Mouse (Mus musculus) cerebellum, postnatal 4 days (tissue): ENCODE measurements around the gene Prm3.
"Not testable (repeated sequence)": the region's sequence is repeated elsewhere in the genome, so short reads cannot be mapped to it uniquely, and the experiment has no call there.

Source experiments
- DNase-seq, 2 experiments: peaks; one replicate each; pipeline ENCODE4 v3.0.0; 2022; ENCODE audit warnings: low spot score in 2 of 2, mixed read lengths in 1 of 2

The Prm3 gene

DNA sequence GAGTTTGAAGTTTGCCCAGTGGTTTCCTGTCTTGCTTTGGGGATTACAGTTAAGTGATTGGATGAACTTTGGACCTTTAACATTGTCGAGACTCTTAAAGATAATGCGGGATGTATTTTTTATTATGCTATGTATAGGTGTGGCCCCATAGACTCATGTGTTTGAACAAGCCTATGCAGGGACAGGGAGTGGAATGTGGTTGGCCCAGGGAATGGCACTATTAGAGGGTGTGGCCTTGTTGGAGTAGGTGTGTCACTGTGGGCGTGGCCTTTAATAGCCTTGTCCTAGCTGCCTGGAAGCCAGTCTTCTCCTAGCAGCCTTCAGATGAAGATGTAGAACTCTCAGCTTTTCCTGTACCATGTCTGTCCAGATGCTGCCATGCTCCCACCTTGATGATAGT is 11.7 kb upstream of the Prm3 start:
- not testable (repeated sequence) for DNase-seq

DNA sequence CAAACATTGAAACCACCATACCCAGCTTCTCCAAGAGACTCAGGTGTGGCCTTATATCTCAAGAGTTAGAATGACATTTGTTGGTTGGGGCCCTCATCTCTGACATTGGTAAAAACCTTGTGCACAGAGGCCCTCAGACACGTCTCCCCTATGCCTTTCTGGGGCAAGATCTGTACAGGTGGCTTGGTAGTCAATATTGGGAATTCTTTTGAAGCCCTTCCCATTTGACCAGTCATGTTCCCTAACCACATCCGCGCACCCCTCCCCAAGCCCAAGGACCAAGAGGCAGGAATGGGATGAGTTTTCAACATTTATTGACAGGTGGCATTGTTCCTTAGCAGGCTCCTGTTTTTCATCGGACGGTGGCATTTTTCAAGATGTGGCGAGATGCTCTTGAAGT is 5.3 kb upstream of the Prm3 start, which contains the start of gene Prm2:
TSS of gene Prm2 (minus strand) at position 101 of the 400 bp plus-strand sequence.
- DNase-seq: no peak

DNA sequence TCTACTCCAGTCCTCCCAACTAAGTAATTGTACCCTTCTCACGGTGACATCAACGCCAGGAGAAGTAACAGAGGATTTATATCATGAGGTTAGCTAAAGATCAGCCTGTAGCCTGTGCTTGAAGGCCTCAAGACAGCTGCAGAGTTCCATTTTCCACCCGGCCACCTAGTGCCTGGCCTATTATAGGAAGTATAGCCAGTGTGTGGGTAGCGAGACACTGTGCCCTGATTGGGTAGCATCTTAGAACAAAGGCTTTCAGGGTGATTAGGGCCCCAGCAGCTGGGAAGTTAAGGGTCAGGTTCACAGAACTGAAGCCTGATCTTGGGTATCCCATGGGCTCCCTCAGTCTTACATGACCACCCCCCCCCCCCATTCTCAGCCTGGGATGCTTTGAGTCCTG is 1.8 kb downstream of the Prm3 start:
- no peak for DNase-seq

DNA sequence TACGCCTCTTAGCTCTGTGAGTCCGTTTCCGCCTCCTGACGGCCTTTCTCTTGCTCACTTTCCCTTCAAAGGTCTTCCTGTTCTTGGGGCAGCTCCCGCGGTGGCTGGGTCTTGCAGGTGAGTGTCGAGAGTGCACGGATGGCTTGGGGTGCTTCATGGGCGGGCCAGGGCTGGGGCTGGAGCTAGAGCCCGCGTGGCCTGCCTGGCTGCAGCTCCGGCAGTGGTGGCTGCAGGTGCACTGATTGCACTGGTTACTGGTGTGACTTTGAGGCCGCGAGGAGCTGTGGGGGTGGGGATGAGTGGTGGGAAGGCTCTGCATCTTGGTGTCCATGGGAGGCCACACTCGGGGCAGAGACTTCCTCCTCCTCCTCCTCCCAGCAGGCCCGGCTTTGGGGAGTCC is 2.4 kb downstream of the Prm3 start, which contains the start of gene Tnp2:
TSS of gene Tnp2 (minus strand) at position 390 of the 400 bp plus-strand sequence.
- no peak for DNase-seq

DNA sequence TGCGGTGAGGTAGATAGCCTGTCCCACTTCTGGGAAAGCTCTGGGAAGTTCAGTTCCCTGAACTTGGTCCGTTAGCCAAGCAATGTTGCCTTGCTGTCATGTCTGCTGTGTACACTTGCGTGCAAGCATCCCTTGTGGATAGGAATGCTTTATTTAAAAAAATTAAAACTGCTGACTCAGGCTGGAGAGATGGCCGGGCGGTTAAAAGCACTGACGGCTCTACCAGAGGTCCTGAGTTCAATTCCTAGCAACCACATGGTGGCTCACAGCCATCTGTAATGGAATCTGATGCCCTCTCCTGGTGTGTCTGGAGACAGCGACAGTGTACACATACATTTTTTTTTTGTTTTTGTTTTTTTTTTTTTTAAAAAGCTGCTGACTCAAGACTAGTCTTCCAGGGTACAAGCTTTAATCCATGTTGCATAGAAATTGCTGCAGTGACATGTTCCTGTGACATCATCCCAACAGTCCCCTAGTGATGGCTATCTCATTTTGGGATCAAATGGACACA is 3.1 kb downstream of the Prm3 start:
- DNase-seq: no peak

DNA sequence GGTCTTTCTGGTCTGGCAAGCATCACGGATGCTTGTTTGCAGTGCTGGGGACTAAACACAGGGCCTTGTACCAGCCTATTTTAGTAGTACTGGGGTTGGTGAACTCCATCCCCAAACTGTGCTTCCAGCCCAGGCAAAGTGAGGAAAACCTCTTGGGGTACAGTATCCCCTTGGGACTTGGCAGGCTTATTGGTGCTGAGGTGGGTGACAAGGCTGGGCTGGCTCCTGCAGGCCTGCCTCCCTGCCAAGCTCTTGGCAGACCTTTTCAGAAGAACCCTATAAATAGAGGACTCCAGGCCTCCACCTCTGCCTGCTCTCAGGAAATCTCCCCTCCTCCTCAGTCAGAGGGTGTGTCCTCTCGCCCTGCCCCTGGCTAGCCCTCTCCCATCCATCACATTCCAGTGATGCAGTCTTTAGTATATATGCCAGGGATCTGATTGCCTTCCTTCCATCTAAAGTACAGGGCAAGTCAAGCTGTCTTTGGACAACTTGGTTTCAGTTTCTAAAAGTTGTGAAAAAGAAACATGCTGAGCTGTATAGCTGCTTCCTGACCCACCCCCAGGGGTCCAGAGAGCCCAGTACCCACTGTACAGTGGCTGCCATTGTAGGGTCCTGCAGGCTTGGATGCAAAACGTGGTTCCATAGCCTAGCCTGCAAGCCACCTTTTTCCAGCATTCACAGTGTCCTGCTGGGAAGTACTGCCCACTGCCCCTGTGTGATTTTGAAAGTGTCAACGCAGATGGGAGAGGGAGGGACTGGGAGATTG is 3.7 kb downstream of the Prm3 start:
- no peak for DNase-seq

DNA sequence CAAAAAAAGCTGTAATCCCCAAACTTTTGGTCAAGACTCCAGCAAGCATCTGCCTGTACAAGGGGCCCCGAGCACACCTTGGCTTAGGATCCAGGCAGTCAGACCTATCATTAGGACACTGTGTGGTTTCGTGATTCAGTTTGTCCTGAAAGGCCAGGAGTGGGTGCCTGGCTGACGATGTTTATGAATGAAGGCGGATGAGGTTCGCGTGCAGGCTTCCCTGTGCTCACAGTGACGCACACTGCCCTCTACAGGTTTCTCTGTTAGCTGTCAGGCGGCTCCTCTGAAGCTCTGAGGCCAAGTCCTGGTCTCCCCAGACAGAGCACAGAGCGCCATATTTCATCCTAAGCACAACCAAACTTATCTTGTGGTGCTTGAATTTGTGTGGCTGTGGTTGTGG is 4.4 kb downstream of the Prm3 start:
- DNase-seq: peak; percentile 60 to 78

DNA sequence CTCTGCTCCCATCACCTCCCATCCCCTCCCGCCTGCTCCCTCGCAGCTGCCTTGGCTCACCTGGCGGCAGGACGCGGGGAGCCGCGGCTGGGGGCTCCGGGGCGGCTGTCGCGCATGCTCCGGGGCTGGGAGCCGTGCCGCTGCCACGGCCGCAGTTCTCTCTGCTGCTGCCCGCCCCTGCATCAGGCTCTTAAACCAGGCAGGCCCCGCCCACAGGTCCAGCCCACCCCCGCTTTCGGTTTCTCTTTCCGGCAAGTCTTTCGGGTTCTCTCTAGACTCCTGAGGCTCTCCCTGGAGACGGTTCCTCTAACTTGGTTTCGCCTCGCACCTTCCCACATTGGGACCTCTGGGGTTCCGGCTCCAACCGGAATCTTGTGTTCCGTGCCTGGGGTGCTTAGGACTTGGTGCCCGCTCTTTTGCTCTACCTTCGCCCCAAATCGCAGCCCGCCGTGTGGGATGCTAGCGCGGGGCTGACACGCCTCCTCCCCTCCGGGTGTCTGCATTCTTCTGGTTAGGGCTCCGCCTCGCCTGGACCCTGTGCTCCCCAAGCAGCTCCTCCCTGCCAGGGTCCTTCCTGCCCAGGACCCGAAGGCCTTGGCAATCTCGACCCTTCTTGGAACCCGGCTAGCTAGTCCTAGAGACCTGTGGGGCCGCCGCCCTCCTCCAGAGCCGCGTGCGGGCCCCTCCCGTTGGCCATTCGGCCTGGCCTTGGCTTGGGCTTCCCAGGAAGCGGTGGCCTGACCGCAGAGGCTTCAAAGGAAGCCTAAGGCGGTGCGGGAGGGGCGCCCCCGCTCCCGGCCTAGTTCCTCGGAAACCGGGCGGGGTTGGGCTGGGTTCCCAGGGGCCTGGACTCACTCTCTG is 5.1 kb downstream of the Prm3 start, which contains the start of gene Socs1:
TSS of gene Socs1 (minus strand) at position 166 of the 861 bp plus-strand sequence.
- peak; percentile 61 to 81 for DNase-seq

DNA sequence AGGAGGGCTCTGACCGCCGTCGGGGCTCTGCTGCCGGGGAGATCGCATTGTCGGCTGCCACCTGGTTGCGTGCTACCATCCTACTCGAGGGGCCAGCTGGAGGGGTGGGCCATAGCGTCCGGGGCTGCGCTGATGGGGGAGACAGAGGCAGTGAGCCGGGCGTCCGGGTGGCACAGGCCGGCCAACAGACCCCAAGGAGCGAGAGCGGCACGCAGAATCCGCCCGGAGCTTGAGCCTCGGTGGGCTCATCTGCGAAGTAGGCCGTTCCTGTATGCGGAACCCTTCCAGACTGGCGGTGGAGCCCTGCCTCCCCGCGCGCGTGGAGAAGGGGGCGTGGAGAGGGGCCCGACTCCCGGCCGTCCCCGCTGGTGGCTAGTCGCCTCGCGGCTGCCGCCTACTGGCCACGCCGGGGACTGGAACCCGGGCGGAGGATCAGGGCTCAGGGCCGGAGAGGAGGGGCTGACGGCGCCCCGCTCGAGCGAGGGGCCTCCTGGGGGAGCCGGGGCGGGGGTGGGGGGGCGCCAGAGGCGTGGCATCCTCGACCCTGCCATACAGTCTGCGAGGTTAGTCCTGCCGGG is 5.8 kb downstream of the Prm3 start:
- DNase-seq: peak; percentile 96 to 98

DNA sequence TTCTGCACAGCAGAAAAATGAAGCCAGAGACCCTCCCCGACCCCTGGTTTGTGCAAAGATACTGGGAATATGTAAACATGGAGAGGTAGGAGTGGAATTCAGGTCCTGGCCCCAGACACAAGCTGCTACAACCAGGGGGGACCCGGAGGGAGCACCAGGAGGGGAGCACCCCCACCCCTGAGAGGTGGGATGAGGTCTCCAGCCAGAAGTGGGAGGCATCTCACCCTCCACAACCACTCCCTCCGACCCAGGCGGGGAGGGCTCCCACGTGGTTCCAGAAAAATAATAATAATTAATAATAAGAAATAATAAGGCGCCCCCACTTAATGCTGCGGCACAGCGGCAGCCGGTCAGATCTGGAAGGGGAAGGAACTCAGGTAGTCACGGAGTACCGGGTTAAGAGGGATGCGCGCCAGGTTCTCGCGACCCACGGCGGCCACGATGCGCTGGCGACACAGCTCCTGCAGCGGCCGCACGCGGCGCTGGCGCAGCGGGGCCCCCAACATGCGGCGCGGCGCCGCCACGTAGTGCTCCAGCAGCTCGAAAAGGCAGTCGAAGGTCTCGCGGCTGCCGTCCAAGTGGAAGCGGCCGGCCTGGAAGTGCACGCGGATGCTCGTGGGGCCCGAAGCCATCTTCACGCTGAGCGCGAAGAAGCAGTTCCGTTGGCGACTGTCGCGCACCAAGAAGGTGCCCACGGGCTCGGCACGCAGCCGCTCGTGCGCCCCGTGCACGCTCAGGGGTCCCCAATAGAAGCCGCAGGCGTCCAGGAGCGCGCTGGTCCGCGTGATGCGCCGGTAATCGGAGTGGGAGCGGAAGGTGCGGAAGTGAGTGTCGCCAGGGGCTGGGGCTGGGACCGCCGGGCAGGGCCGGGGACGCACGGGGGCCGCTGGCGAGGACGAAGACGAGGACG is 6.6 kb downstream of the Prm3 start:
- peak in 1 of 2 experiments; percentile 49 for DNase-seq

DNA sequence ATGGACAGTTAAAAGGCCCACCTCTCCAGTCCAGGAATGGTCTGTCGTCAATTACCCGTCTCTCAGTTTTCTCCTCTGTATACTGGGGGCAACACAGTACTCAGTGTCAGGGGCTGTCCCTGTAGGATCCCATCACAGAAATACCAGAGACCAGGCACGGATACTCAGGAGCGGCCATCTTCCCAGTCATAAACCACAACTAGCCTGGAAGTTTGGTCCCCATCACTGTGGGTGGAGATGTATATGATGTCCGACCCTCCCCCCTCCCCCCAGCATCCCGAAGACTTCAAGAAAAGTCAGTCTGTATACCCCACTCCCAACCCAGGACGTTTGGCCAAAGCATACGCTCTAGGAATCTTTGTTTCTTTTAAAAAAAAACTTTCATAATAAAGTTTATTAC is 7.3 kb downstream of the Prm3 start:
- no peak for DNase-seq

DNA sequence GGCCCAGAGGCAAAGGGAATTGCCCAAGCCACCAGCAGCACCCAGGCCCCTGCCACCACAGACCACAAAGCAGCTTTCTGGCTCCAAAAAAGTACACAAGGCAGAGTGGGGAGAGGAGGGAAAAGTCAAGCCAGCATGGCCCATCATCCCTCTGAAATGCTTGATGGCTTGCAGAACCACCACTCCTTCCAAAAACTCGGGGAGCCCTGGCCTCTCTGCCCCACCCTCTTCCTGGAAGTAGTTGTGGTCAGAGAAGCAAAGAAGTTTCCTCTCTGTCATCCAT is 7.6 kb downstream of the Prm3 start:
- DNase-seq: no peak

DNA sequence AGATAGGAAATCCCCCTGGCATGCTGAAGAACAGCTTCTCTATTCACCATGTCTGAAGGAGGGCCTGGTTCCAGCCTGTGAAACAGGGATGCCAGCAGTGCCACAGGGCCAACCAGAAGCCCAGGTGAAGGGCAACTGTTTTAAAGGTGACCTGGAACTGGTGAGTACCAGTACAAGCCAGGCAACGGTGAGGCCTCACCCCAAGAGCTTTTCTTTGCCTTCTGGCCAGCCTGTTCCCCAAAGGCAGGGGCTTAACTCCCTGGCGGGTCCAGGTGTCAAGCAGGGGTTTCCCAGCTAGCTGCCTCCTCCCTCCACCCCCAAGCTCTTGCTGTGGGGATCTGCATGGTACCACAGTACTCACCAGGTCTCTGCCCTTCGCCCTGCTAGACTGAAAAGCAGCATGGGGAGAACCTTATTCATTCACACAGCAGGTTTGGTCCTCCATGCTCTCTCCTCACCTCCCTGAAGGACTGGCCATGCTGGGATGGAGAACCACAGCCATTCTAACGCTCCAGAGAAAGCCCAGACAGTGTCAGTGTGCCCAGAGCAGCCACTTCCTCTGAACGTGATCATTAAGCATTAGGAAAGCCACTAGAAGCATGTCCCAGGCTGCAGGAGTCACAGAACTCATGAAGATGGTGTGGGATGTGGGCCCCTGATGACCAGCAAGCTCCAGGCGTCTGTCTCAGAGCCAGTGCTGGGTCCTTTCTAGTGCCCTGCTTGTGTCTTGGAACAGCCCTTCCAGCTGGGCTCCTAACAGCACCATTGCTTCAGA is 8.2 kb downstream of the Prm3 start:
- no peak for DNase-seq

DNA sequence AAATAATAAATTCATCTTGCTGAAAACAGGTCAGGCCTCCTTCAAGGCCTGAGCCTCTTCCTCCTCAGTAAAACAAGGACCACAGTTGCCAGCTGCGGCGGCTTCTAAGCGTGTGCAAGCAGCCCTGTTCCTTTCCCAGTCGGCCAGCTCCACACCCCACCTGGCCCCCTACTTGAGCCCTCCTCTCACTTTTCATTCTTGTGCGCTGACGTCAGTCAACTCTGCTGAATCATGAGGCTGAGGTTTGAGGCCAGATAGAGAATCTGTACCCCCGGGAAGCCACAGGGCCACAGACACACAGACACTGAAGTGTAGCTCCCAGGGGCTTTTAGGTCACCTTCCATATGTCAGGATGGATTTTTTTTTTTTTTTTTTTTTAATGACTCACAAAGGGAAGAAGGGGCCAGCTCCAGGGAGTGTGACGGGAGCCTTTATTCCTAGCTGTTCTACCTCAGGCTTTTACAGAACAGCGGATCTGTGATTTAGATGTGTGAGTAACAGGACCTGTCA is 8.8 kb downstream of the Prm3 start:
- no peak for DNase-seq

DNA sequence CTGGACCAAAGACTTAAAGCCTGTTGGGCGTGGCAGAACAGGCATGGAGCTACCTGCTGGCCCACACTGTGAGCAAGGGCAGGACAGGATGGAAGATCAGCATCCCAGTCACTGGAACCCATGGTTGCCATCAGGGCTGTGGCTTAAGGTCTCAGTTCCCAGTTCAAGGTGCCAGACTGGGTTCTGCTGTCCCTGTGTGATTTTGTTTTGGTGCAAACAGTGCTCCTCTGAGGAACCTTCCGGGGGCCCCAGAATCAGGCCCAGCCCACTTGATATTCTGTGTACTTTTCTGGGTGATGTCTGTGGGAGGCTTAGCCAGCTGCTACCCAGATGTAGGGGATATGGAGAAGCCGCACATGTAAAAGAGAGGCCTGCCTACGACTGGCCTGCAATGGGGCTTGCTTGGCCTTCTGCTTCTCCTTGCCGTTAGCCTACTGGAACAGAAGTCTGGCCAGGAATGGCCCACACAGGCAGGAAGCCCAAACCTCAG is 10.0 kb downstream of the Prm3 start:
- DNase-seq: no peak

DNA sequence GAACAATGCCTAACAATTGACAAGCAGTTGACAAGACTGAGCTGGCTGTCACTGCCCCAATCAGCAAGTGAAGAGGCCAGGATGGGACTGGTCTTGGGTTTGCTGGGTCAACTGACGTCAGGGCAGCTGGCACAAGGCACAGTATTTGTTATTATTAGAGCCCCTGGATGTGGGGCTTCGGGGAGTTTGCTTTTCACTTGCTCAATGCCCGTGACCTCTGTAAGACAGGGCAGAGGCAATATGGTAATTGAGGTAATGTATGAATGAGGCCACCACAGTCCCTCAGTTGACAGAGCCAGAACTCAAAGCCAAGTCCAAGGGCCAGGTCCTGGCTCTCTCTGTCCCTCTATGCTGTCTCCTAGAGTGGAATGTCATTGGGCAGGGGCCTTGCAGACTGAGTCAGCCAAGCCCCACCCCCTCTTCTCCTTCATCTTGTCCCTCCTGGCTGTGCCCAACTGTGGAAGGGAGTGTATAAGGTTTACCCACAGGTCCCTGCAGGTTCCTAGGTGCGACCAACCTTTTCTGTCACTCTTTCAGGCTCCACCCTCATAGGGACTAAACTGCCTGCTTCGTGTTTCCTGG is 13.0 kb downstream of the Prm3 start:
- no peak for DNase-seq

DNA sequence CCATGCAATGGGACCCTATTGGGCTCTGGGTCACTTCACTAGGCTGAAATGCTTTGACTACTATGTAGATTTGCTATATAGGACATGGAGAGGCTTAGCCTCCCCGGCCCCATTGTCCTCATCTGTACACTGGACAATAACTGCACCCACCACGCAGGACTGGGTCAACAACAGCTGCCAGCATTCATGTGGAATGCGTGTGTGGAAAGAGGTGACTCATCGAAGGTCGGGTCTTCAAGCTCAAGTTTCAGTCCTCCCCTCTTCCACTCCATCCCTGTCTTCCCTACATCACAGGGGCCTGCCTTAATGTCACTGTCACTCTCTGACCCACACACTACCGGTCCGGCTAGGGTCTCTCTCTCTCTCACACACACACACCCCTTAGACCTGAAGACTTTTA is 14.4 kb downstream of the Prm3 start:
- no peak for DNase-seq

DNA sequence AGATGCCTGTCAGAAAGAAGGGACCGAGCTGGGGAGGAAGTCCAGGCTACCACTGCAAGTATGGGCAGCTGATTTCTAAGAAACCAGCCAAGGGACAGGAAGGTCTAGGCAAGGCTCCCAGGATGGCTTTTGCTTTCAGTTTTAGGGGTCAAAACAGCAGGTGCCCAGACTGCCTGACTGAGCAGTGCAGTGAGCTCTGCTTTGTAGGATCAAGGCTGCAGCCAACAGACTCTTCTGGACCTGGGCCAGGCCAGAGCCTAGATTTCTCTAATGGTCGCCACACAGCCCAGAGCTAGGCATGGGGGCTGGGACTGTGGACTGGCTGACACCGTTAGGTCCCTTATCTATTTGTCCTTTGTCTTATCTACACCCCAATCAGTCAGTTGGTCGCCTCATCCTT is 16.0 kb downstream of the Prm3 start:
- no peak for DNase-seq

DNA sequence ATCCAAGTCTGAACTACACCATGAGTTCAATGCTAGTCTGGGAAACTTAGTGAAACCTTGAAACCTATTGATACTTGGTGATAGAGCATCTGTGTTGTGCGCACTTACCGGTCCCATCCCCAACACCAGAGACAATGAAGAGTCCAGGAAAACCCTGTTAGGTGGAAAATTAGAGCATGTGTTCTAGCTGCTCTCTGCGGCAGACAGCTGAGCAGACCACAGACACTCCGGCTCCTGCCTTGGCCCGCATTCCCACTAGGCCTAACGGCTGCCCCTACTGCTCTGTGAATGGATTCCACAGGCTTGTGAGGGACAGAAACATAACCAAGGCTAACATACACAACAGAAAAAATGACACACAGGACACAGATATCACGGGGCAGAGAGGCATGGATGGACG is 17.2 kb downstream of the Prm3 start:
- DNase-seq: no peak
